Mouse (Mus musculus) adrenal gland, adult (tissue): ENCODE results near the gene Fbxl4.

Source experiments
- DNase-seq, 2 experiments: peaks; one replicate each; pipeline ENCODE4 v3.0.0; 2022 to 2023; ENCODE audit warnings: low spot score in 1 of 2; ENCODE audit not compliant: inconsistent age in 2 of 2

The Fbxl4 gene

DNA sequence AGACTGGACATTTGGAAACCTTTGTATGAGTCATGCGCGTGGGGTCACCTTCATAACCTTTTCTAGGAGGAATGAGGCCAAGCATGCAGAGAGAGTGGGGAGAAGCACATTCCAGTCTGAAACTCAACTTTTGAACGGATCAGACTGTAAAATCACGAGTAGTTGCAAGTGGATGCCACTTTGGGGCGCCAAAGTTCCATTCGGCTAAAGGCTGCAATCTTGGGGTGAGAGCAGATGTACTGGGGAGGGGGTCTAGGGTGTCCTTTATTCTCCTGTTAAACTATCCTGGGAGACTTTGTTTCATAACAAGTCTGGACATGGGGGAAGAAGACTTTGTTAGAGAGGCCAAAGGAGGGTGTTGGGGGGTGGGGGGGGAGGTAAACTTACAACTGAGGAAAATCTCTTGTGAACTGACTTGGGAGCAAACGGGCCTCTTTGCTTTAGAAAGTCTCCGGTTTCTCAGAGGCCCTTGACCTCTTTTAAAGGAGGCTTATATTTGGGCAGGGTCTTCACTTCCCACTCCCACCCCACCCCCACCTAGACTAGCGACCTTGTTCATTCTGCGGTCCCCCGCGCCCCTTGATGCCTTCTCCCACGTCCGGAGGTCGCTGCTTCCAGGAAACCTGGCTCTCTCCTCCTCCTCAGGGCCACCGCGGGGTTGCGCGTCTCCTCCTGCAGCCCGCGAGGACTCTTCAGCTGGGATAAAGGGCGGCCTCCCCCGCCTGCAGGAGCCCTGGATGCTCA is 119.8 kb downstream of the Fbxl4 start:
- peak; percentile 40 to 74 for DNase-seq

DNA sequence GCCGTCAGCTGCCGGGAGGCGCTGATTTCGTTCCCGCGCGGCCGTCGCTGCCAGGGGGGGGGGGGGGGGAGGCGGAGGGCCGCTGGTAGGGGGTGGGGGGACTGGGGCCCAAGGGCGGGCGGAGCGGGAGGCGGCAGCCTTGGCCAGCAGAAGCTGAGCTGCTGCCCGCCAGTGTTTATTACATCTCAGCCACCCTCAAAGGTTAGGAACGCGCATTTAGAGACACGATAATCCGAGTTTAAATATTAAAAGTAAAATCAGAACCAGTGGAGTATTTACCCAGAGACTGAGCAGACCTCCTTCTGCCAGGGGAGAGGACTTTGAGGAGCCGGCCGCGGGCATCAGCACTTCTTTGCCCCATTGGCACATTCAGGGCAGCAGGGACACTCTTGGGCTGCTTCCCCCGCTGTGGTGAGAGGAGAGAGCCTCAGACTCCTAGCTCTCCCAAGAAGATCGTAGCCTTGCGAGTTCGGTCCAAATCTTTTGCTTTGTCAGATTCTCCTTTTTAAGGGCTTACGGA is 120.4 kb downstream of the Fbxl4 start:
- peak in 1 of 2 experiments; percentile 56 for DNase-seq

- peak in 1 of 2 experiments; percentile 16 for DNase-seq
These were observed 121.4 kb downstream of the Fbxl4 start for GRCm38 (mm10) chr4:22478488-22479367.

GRCm38 (mm10) chr4:22479368-22480090 is 122.2 kb downstream of the Fbxl4 start:
- peak in 1 of 2 experiments; percentile 19 for DNase-seq

- DNase-seq: peak in 1 of 2 experiments; percentile 15
These were observed 122.9 kb downstream of the Fbxl4 start for GRCm38 (mm10) chr4:22480091-22480857.

DNA sequence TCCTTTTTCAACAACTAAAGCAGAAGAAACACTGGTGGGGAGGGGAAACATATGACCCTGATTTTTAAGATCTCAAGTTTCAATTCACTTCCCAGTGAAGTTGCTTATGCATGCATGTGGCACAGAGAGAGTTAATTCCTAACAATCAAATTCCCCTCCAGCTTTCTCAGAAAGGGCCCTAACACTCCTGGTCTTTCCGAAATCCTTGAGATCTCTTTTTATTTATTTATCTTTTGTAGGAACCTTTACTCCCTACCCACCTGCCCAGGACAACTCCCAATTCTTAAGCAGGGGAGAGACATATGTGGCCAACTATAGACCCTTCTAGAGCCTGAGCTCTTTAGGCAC is 123.5 kb downstream of the Fbxl4 start:
- no peak for DNase-seq

DNA sequence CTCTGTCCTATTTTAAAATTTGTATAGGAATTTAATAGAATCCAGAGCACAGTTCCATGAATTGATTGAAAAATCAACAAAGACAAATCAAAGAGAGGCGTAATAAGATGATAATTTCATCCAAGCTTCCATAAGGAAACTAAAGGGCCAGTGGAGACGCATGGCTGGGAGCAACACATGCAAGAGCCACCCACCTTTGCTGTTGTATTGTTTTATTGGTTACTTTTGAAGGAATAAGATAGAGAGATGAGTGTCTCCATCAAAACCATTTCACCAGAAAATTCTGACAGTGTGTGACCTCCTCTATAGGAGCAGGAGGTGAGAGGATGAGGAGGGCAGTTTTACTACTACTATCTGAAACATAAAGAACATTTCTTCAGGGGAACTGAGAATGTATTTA is 124.8 kb downstream of the Fbxl4 start:
- no peak for DNase-seq

GRCm38 (mm10) chr4:22482756-22483280 is 125.5 kb downstream of the Fbxl4 start:
- no peak for DNase-seq

- DNase-seq: peak in 1 of 2 experiments; percentile 14
These were observed 126.2 kb downstream of the Fbxl4 start for GRCm38 (mm10) chr4:22483548-22483947.
